Mouse (Mus musculus): ENCODE results near the gene Drg1. TPM values are rescaled to one million over a fixed set of nuclear protein-coding genes. Genes with fewer than 3 reads are reported as not detected.
A peak's percentile ranks its signal among the peaks of the same experiment; 100 is the strongest.
"Not testable (repeated sequence)": the region's sequence is repeated elsewhere in the genome, so short reads cannot be mapped to it uniquely, and the experiment has no call there.

The Drg1 gene
- polyA plus RNA-seq, 1 experiment from 2014 or later = 211 TPM

DNA sequence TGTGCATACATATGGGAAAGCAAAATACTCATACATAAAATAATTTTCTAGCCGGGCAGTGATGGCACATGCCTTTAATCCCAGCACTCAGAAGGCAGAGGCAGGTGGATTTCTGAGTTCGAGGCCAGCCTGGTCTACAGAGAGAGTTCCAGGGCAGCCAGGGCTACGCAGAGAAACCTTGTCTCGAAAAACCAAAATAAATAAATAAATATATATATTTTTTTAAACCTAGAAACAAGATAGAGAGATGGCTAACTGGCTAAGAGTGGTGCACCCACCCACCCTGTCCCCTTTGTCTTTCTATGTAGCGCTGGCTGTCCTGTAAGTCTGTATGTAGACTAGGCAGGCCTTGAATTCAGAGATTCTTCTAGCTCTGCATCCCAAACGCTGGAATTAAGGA, 93.7 kb downstream of the Drg1 start:
- H3K36me3 ChIP-seq; H3K9me3 ChIP-seq; H3K4me3 ChIP-seq (replicated peaks); H3K27me3 ChIP-seq (replicated peaks); H3K4me2 ChIP-seq (replicated peaks); H3K4me1 ChIP-seq (replicated peaks); H3K27ac ChIP-seq; ATAC-seq; H3K9ac ChIP-seq: not testable (repeated sequence)
- WGBS = 58% methylated on average over 5 of the region's 6 CpGs

DNA sequence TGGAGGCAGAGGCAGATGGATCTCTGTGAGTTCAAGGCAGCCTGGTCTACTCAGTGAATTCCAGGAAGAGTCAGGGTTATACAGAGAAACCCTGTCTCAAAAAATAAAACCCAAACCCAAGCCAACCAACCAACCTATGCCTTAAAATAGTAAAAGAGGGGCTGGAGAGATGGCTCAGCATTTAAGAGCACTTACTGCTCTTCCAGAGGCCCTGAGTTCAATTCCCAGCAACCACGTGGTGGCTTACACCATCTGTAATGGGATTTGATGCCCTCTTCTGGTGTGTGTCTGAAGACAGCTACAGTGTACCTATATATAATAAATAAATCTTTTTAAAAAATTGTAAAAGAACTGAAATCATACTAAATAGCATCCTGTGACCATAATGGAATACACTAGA, 94.3 kb downstream of the Drg1 start:
- ATAC-seq; H3K27ac ChIP-seq; H3K9ac ChIP-seq; H3K4me1 ChIP-seq (replicated peaks); H3K27me3 ChIP-seq (replicated peaks); H3K4me3 ChIP-seq (replicated peaks); H3K4me2 ChIP-seq (replicated peaks); H3K9me3 ChIP-seq; H3K36me3 ChIP-seq: not testable (repeated sequence)
- 67% methylated on average over 1 of the region's 1 CpGs for WGBS

DNA sequence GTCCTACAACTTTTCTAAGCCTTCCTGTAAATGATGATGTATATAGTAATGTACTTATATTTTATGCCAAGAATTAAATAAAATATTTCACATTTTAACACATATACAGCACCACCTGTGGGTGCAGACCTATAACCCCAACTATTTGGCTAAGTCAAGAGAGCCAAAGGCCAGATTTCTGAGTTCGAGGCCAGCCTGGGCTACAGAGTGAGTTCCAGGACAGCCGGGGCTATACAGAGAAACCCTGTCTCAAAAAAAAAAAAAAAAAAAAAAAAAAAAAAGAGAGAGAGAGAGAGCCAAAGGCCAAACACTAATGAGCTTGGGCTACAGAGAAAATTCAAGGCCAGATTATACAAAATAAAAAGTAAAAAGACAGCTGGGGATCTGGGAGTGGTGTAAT, 97.2 kb downstream of the Drg1 start:
- not testable (repeated sequence) for H3K4me1 ChIP-seq (replicated peaks); H3K4me2 ChIP-seq (replicated peaks); H3K36me3 ChIP-seq; H3K27me3 ChIP-seq (replicated peaks); H3K4me3 ChIP-seq (replicated peaks); H3K9me3 ChIP-seq; H3K27ac ChIP-seq; H3K9ac ChIP-seq
- peak; percentile 44; the same call in 1 of the 2 replicates for ATAC-seq
- WGBS = 72% methylated on average over 2 of the region's 2 CpGs

DNA sequence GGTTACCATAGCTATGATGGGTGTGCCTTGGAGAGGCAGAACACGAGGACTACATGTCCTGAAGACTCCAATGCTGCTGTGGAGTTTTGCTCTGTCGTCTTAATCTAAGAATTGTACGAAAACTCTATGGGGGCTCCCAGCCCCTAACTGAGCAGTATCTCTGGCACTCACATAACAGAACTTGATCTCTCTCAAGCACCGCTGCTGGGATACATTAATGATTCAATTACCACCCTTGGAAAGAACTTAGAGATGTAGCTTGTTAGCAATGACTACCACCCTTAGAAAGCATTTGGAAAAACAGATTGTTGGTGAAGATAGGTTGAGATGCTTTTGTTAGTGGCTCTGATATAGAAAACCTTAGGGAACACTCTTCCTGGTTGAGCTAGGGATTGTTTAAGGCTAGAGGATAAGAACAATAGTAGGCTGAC, 98.6 kb downstream of the Drg1 start:
- H3K27ac ChIP-seq; H3K9me3 ChIP-seq; ATAC-seq; H3K4me3 ChIP-seq (replicated peaks); H3K36me3 ChIP-seq; H3K9ac ChIP-seq; H3K27me3 ChIP-seq (replicated peaks); H3K4me1 ChIP-seq (replicated peaks); H3K4me2 ChIP-seq (replicated peaks): not testable (repeated sequence)
- WGBS = 71% methylated on average over 4 of the region's 4 CpGs

DNA sequence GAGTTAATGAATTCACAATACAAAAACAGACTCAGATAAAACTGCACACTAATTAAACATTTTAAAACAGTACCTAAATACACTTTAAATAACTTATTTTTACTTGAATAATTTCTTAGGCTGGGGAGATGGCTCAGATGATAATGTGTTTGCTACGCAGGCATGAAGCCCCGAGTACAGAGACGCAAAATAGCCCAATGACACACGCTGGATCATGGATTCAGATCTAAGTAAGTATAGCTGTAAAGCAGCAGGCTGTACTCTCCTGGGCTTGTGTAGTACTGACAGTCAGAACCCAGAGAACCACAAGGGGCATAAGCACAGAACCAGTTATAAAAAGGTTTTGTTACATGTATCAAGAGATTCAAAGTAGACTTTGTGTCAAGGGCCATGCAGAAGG, 99.1 kb downstream of the Drg1 start:
- not testable (repeated sequence) for H3K4me1 ChIP-seq (replicated peaks); H3K27ac ChIP-seq; H3K9ac ChIP-seq; H3K27me3 ChIP-seq (replicated peaks); H3K4me3 ChIP-seq (replicated peaks); H3K4me2 ChIP-seq (replicated peaks); H3K36me3 ChIP-seq; H3K9me3 ChIP-seq; ATAC-seq
- 92% methylated on average over 4 of the region's 4 CpGs for WGBS

DNA sequence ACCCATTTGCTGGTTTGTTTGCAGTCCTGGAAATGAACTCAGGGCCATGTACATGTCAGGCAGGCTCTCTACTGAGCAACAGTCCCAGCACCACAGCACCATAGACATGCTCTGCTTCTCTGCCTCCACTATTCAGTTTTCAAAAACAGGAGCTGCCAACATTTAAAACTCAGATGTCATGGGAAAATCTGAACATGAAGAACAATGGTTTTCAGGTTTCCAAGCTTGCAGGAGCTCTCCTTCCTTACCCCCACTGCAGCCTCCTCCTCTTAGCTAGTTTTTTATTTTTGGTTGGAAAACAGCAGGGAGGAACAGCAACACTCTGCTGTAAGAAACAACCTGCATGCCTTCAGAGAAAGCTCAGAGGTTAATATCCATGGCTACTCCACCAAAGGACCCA, 99.9 kb downstream of the Drg1 start:
- not testable (repeated sequence) for H3K9ac ChIP-seq; ATAC-seq; H3K27ac ChIP-seq; H3K36me3 ChIP-seq; H3K4me2 ChIP-seq (replicated peaks); H3K4me3 ChIP-seq (replicated peaks); H3K27me3 ChIP-seq (replicated peaks); H3K4me1 ChIP-seq (replicated peaks); H3K9me3 ChIP-seq

DNA sequence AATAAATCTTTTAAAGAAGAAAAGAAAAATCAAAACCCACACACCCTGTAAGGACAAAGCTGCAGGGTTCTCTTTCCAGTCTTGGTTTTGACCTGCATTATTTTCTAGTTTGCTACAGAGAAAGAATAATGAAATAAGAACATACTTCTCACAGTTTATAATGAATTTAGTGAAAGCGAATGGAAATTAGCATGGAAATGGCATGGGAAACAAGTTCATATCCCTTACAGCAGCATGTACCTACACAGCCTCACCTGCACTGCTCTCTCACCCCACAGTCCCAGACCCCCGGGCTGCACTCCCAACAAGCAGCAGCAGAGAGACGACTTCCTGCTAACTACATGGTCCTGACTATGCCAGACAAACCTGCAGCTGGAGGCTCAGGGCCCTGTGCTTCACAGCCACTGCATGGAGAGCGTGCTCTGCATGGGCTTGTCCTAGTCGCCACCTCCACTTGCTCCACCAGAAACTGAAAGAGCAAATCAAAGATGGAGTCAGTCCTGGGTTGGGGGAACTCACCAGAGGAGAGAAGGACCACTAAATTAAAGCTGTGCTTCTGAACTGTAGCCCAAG, 100.9 kb downstream of the Drg1 start:
- not testable (repeated sequence) for H3K36me3 ChIP-seq; H3K9ac ChIP-seq; H3K27me3 ChIP-seq (replicated peaks); H3K4me1 ChIP-seq (replicated peaks); H3K27ac ChIP-seq; H3K4me3 ChIP-seq (replicated peaks); H3K9me3 ChIP-seq; H3K4me2 ChIP-seq (replicated peaks)
- peak; percentile 27 for ATAC-seq
- WGBS = 81% methylated on average over 3 of the region's 5 CpGs

DNA sequence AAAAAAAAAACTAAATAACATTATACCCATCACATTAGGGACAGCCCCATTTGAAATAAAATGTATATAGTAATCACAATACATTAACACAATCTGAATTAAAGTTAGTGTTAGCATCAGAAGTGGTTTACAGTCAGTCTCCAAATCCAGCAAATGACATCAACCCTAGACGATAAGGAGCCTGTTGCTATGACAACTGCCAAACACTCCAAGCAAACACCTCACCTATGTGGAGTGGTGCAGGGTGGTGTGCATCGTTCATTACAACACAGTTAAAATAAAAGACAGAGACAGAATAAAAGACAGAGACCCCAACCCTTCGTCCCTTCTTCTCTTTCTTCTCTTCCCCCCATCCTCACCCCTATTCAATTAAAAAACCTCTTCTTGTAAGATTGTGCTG, 102.6 kb downstream of the Drg1 start:
- not testable (repeated sequence) for ATAC-seq; H3K9me3 ChIP-seq; H3K4me3 ChIP-seq (replicated peaks); H3K4me1 ChIP-seq (replicated peaks); H3K4me2 ChIP-seq (replicated peaks); H3K27me3 ChIP-seq (replicated peaks); H3K9ac ChIP-seq; H3K27ac ChIP-seq; H3K36me3 ChIP-seq
- WGBS = 54% methylated on average over 3 of the region's 3 CpGs

DNA sequence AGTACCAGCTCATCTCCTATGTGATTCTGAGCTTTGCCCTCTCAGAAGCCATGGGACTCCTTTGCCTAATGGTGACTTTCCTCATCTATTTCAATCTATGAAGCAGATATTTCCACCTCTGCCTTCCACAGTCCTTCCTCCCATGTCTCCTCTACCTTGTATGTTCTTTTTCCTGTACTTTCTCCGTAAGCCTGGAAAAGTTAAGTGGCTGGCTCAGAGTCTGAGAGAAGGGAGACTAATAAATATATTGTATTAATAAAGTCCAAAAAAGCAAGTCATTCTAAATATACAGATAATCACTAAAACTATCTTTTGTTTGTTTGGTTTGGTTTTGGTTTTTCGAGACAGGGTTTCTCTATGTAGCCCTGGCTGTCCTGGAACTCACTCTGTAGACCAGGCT, 103.1 kb downstream of the Drg1 start:
- H3K9ac ChIP-seq; H3K4me2 ChIP-seq (replicated peaks); H3K27me3 ChIP-seq (replicated peaks); ATAC-seq; H3K4me3 ChIP-seq (replicated peaks); H3K27ac ChIP-seq; H3K36me3 ChIP-seq; H3K4me1 ChIP-seq (replicated peaks); H3K9me3 ChIP-seq: not testable (repeated sequence)
- WGBS = 92% methylated on average over 2 of the region's 2 CpGs

DNA sequence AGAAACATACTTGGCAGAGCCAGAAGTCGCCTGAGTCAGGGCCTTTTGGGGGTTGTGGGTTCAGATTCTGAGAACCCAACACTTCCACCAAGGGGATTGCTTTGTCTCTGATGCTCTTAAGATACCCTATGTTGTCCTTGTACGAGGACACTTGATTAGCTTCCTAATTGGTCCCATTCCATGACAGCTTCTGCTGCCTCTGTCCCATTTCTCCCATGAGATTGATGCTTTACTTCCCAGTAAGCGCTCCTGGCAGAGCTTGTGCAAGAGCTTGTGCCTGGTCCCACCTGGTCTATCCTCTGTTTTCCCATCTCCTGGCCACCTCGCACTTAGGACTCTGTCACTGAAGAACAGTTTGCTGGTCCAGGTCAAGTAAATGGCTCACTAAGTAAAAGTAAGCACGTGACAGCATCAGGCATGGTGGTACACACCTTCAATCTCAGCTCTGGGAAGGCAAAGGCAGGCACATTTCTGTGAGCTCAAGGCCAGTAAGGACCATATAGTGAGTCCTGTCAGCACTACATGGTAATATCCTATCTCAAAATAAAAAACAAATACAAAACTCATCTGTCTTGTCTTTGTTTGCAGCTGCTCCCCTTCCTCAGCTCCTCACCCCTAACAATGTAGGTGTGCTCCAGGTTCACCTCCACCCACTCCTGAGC, 103.8 kb downstream of the Drg1 start:
- 63% methylated on average over 5 of the region's 5 CpGs for WGBS
- peak; percentile 46 for ATAC-seq
- H3K4me1 ChIP-seq (replicated peaks) = not testable (repeated sequence)

DNA sequence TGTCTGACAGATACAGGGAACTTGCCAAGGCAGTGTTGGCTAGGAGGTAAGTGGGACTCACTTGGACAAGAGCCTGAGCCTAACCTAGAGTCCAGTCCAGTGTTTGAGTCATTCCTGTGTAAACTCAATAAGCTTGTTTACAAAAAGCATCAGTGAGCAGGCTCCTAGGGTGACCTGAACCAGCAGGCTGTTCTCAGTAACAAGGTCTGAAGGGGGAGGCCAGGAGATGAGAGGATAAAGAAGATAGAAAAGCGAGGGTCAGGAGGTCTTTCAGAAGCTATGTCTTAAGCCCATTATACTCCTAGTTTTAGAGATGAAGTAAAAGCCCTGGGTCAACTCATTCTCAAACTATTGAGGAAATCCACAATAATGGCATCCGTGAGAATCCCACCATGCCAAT, 104.8 kb downstream of the Drg1 start:
- not testable (repeated sequence) for H3K27ac ChIP-seq; ATAC-seq; H3K4me3 ChIP-seq (replicated peaks); H3K4me1 ChIP-seq (replicated peaks); H3K9ac ChIP-seq; H3K9me3 ChIP-seq; H3K27me3 ChIP-seq (replicated peaks); H3K36me3 ChIP-seq; H3K4me2 ChIP-seq (replicated peaks)
- 60% methylated on average over 1 of the region's 2 CpGs for WGBS

More for the DNA sequence above, 103.8 kb downstream of the Drg1 start:
- H3K36me3 ChIP-seq; H3K4me2 ChIP-seq (replicated peaks); H3K4me3 ChIP-seq (replicated peaks); H3K9me3 ChIP-seq; H3K27me3 ChIP-seq (replicated peaks); H3K27ac ChIP-seq; H3K9ac ChIP-seq: not testable (repeated sequence)

DNA sequence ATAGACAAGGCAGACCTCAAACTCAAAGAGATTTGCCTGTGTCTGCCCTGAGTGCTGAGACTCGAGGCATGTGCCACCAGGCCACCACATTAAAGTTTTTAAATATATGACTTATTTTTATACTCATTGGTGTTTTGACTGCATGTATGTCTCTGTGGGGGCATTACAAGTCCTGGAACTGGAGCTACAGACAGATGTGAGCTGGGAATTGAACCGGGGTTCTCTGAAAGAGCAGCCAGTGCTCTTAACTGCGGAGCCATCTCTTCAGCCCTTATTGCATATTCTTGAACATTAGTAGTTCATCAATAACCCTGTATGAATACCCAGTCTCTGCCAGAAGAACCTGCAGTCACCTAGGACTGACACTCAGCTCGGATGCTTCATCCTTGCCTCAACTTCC, 107.4 kb downstream of the Drg1 start:
- H3K27me3 ChIP-seq (replicated peaks); H3K9ac ChIP-seq; H3K4me2 ChIP-seq (replicated peaks); ATAC-seq; H3K36me3 ChIP-seq; H3K4me1 ChIP-seq (replicated peaks); H3K9me3 ChIP-seq; H3K27ac ChIP-seq; H3K4me3 ChIP-seq (replicated peaks): not testable (repeated sequence)
- WGBS = 88% methylated on average over 4 of the region's 4 CpGs

DNA sequence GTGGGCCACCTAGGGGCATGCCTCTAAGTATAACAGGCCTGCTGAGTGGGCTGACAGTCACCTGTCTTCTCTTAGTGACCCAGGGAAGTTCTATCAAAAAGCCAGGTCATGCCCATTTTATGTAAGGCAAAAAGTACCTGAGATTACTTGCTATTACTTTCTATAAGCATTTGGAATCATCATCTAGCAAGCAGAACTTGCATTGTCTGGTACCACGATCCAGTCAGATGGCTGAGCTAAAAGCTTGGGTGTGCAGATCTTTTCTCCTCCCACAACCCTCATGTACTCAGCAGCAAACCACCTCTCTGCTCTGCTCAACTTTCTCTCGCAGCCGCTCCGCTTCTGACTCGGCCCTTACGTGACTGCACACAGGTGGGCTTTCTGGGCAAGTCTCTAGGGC, 108.2 kb downstream of the Drg1 start:
- not testable (repeated sequence) for ATAC-seq; H3K4me1 ChIP-seq (replicated peaks); H3K27ac ChIP-seq; H3K36me3 ChIP-seq; H3K27me3 ChIP-seq (replicated peaks); H3K4me2 ChIP-seq (replicated peaks); H3K9ac ChIP-seq; H3K4me3 ChIP-seq (replicated peaks)
- H3K9me3 ChIP-seq = peaks cover 11% of the 10 kb centered on the region; the same call in 1 of the 2 replicates
- WGBS = 91% methylated on average over 6 of the region's 6 CpGs

Data from intestine, embryonic 15.5 days (tissue).